Comparison of ENCODE assay signal across 21 mouse cellular contexts in genomic region chr14:56489806-56490205, GRCm38 (mm10).
DNase-seq lines count a peak whose midpoint lies in the region; ATAC-seq and TF ChIP-seq lines count a peak whose summit lies in the region.
"Had no signal": no experiment of that assay in that cellular context is flagged by ENCODE, and none has a peak within 500 bp of the region (broad histone marks: within the 10 kb centered on the region; RNA-seq: fewer than 3 reads in every experiment).

No protein-coding gene starts in this region.

- intact Hi-C loops in gastrocnemius, postnatal 14 days (cut with DNase I; ENCODE audit: low total_unique reads), result no loop called here

- H3K79me2 ChIP-seq in liver, adult 2 months (ENCODE audit: control insufficient read depth, insufficient read depth, low read length), result no peaks in the 10 kb centered on the region

- no peak overlapping the region for H3K9ac ChIP-seq in liver, adult 2 months (ENCODE audit: low read depth, low read length)
- no peak overlapping the region for H3K9ac ChIP-seq in liver, embryonic 11.5 days (ENCODE audit: low read depth, low read length)
- H3K9ac ChIP-seq: embryonic facial prominence, embryonic 15.5 days; forebrain, embryonic 15.5 days; hindbrain, embryonic 12.5 days had no signal

- TF ChIP-seq CTCF in liver, adult 2 months (IDR thresholded peaks at IDR 0.05; ENCODE audit: low read depth, low read length), result no peak

- DNase-seq in cerebellum, postnatal 10 days, result peak; percentile 11 to 20
- DNase-seq in cerebellum, postnatal 4 days (ENCODE audit: low spot score in 2 of 2), result no peak
- peak; percentile 27 to 39 for DNase-seq in kidney, adult 8-10 months
- DNase-seq in kidney, adult 18-20 months, result no peak
- peak; percentile 19 for DNase-seq in liver, adult 2 months (ENCODE audit: extremely low read depth, low read depth, low spot score)
- no peak for DNase-seq in liver, embryonic 11.5 days (ENCODE audit: low spot score)
- no peak for DNase-seq in gastrocnemius, postnatal 14 days
- DNase-seq: adrenal gland, adult 2 months; adrenal gland, postnatal 25 days; cerebellum, postnatal 36 days; heart, adult 18-20 months; heart, postnatal 10 days; heart, postnatal 4 days had no signal

- no peak for TF ChIP-seq POLR2A in liver, adult 2 months (IDR thresholded peaks at IDR 0.05; ENCODE audit: extremely low read depth, insufficient read depth, low read length)

- no peaks in the 10 kb centered on the region for H3K27me3 ChIP-seq in liver, adult 2 months (ENCODE audit: control insufficient read depth, insufficient read depth, low read length)
- no peaks in the 10 kb centered on the region for H3K27me3 ChIP-seq in liver, embryonic 11.5 days (replicated peaks; ENCODE audit: control insufficient read depth, insufficient read depth, low read length)
- H3K27me3 ChIP-seq: embryonic facial prominence, embryonic 15.5 days; forebrain, embryonic 15.5 days; hindbrain, embryonic 12.5 days had no signal

- no peaks in the 10 kb centered on the region for H3K9me3 ChIP-seq in liver, embryonic 11.5 days (ENCODE audit: control insufficient read depth, low read length)
- H3K9me3 ChIP-seq: embryonic facial prominence, embryonic 15.5 days; forebrain, embryonic 10.5 days; forebrain, embryonic 15.5 days; heart, embryonic 10.5 days; hindbrain, embryonic 12.5 days had no signal

- H3K36me3 ChIP-seq in liver, adult 2 months (ENCODE audit: control insufficient read depth, insufficient read depth, low read length), result no peaks in the 10 kb centered on the region
- H3K36me3 ChIP-seq in liver, embryonic 11.5 days (ENCODE audit: control insufficient read depth, insufficient read depth, low read length), result no peaks in the 10 kb centered on the region
- H3K36me3 ChIP-seq: embryonic facial prominence, embryonic 15.5 days; forebrain, embryonic 10.5 days; forebrain, embryonic 15.5 days; heart, embryonic 10.5 days; hindbrain, embryonic 12.5 days had no signal

- no peak overlapping the region for H3K27ac ChIP-seq in liver, adult 2 months (replicated peaks; ENCODE audit: insufficient read depth, low read depth, low read length)
- H3K27ac ChIP-seq in liver, embryonic 11.5 days (ENCODE audit: low read depth, low read length), result no peak overlapping the region
- H3K27ac ChIP-seq: embryonic facial prominence, embryonic 15.5 days; forebrain, embryonic 10.5 days; forebrain, embryonic 15.5 days; heart, embryonic 10.5 days; hindbrain, embryonic 12.5 days had no signal

- H3K4me1 ChIP-seq in liver, adult 2 months (ENCODE audit: control insufficient read depth, insufficient read depth, low read length), result no peaks in the 10 kb centered on the region
- no peaks in the 10 kb centered on the region for H3K4me1 ChIP-seq in liver, embryonic 11.5 days (replicated peaks; ENCODE audit: control insufficient read depth, insufficient read depth, low read length)
- H3K4me1 ChIP-seq: embryonic facial prominence, embryonic 15.5 days; forebrain, embryonic 10.5 days; forebrain, embryonic 15.5 days; heart, embryonic 10.5 days; hindbrain, embryonic 12.5 days had no signal

- no peak overlapping the region for H3K4me3 ChIP-seq in liver, adult 2 months (ENCODE audit: insufficient read depth, low read depth, low read length)
- H3K4me3 ChIP-seq in liver, embryonic 11.5 days (ENCODE audit: low read depth, low read length), result no peak overlapping the region
- H3K4me3 ChIP-seq: embryonic facial prominence, embryonic 15.5 days; erythroblast, embryonic 14.5 days; forebrain, embryonic 10.5 days; forebrain, embryonic 15.5 days; heart, embryonic 10.5 days; hindbrain, embryonic 12.5 days had no signal

- ATAC-seq in liver, embryonic 11.5 days (replicated peaks; ENCODE audit: low FRiP score), result no peak
- ATAC-seq: forebrain, embryonic 15.5 days; hindbrain, embryonic 16.5 days; inflammation-experienced regulatory T-cells, adult 6 months had no signal

- no peak overlapping the region for H3K4me2 ChIP-seq in liver, embryonic 11.5 days
- H3K4me2 ChIP-seq: embryonic facial prominence, embryonic 15.5 days; forebrain, embryonic 15.5 days; hindbrain, embryonic 12.5 days had no signal

Comparison
In these comparisons a context has a peak if more than half of its experiments do, and no peak if none do; other contexts are left out.
1. DNase-seq: peak in cerebellum, postnatal 10 days (2 of 2), kidney, adult 8-10 months (2 of 2) and liver, adult 2 months (single experiment); none in cerebellum, postnatal 4 days (0 of 2), kidney, adult 18-20 months (single experiment), liver, embryonic 11.5 days (single experiment) and gastrocnemius, postnatal 14 days (single experiment).